In genomic region chr6:125594825-125595224, GRCm38 (mm10) we compare ENCODE assay signal across 13 mouse cellular contexts. TPM values are rescaled to one million over a fixed set of nuclear protein-coding genes. Genes with fewer than 3 reads are reported as not detected.
DNase-seq lines count a peak whose midpoint lies in the region; ATAC-seq lines count a peak whose summit lies in the region.
"Had no signal": no experiment of that assay in that cellular context is flagged by ENCODE, and none has a peak within 500 bp of the region (broad histone marks: within the 10 kb centered on the region; RNA-seq: fewer than 3 reads in every experiment).

No protein-coding gene starts in this region.

- no peaks in the 10 kb centered on the region for H3K9me3 ChIP-seq in intestine, embryonic 15.5 days
- H3K9me3 ChIP-seq: forebrain, embryonic 12.5 days; hindbrain, embryonic 12.5 days; liver, embryonic 13.5 days; megakaryocyte, embryonic 14.5 days had no signal

- H3K4me2 ChIP-seq in intestine, embryonic 15.5 days (replicated peaks) = no peak overlapping the region
- H3K4me2 ChIP-seq: forebrain, embryonic 12.5 days; hindbrain, embryonic 12.5 days; liver, embryonic 13.5 days had no signal

- H3K27me3 ChIP-seq in intestine, embryonic 15.5 days (replicated peaks) = no peaks in the 10 kb centered on the region
- H3K27me3 ChIP-seq: hindbrain, embryonic 12.5 days; liver, embryonic 13.5 days; megakaryocyte, embryonic 14.5 days had no signal

- H3K4me3 ChIP-seq in intestine, embryonic 15.5 days (replicated peaks) = no peak overlapping the region
- H3K4me3 ChIP-seq: forebrain, embryonic 12.5 days; hindbrain, embryonic 12.5 days; liver, embryonic 13.5 days; megakaryocyte, embryonic 14.5 days had no signal

- DNase-seq in A20 (ENCODE audit: low read depth, low spot score) = peak; percentile 30
- DNase-seq in CD4-positive, CD25-positive, alpha-beta regulatory T cell, adult 2 months (ENCODE audit: low read depth, low spot score) = peak; percentile 51
- peak; percentile 63 for DNase-seq in naive thymus-derived CD4-positive, alpha-beta T cell, adult 2 months (ENCODE audit: low read depth)
- DNase-seq in thymus, adult 18-20 months = no peak
- DNase-seq in layer of hippocampus, postnatal 25 days (ENCODE audit: extremely low spot score in 1 of 2, low spot score in 1 of 2) = no peak
- DNase-seq: cerebellum, adult 11-12 months; kidney, adult 8-10 months; liver, embryonic 13.5 days had no signal

- ATAC-seq in intestine, embryonic 15.5 days = peak; percentile 32; the same call in 1 of the 2 replicates
- no peak for ATAC-seq in cerebellum, adult (ENCODE audit: insufficient number of reproducible peaks, low FRiP score, low TSS enrichment)

- H3K9ac ChIP-seq in intestine, embryonic 15.5 days = no peak overlapping the region
- H3K9ac ChIP-seq: forebrain, embryonic 12.5 days; hindbrain, embryonic 12.5 days; liver, embryonic 13.5 days had no signal

- H3K36me3 ChIP-seq in intestine, embryonic 15.5 days = no peaks in the 10 kb centered on the region
- H3K36me3 ChIP-seq: forebrain, embryonic 12.5 days; hindbrain, embryonic 12.5 days; liver, embryonic 13.5 days had no signal

- H3K27ac ChIP-seq in intestine, embryonic 15.5 days = 0 out of 2 replicates have a peak overlapping the region, but pooled peaks have one; percentile 17
- H3K27ac ChIP-seq: forebrain, embryonic 12.5 days; hindbrain, embryonic 12.5 days; liver, embryonic 13.5 days had no signal

- WGBS in intestine, embryonic 15.5 days = 11% methylated on average over 4 of the region's 4 CpGs

- H3K4me1 ChIP-seq in intestine, embryonic 15.5 days (replicated peaks) = peaks cover 23% of the 10 kb centered on the region
- H3K4me1 ChIP-seq: hindbrain, embryonic 12.5 days had no signal

RNA-seq across cellular contexts. Expression of gene Vwf, which starts 48.3 kb away (rescaled TPM):
- 12.0 and 12.7 TPM in 2 replicates for polyA plus RNA-seq in intestine, embryonic 15.5 days (2015; fragmentation: Nextera tagmentation; extraction: Ambion mirVana)
- total RNA-seq in layer of hippocampus, postnatal 25 days (2021) = 10 to 100 TPM; 14.6 to 14.7 TPM

Comparison
In these comparisons a context has a peak if more than half of its experiments do, and no peak if none do; other contexts are left out.
1. DNase-seq: peak in A20 (single experiment), CD4-positive, CD25-positive, alpha-beta regulatory T cell, adult 2 months (single experiment) and naive thymus-derived CD4-positive, alpha-beta T cell, adult 2 months (single experiment); none in thymus, adult 18-20 months (0 of 2) and layer of hippocampus, postnatal 25 days (0 of 2).